Mouse (Mus musculus) heart, adult 9 months (tissue): Measurements from ENCODE around the gene Zfp54.
"Not testable (repeated sequence)": the region's sequence is repeated elsewhere in the genome, so short reads cannot be mapped to it uniquely, and the experiment has no call there.

Experiments used
- DNase-seq, 2 experiments: peaks; one replicate each; pipeline ENCODE4 v3.0.0; 2022; ENCODE audit warnings: low spot score in 2 of 2

Gene Zfp54

GRCm38 (mm10) chr17:21422664-21423599 is at the start of gene Zfp54:
Gene Zfp54 (plus strand): TSS chr17:21423227.
- DNase-seq, result peak; percentile 62 to 75

- DNase-seq, result no peak
These were observed 47.7 kb upstream of the Zfp54 start for GRCm38 (mm10) chr17:21375311-21375710.

- DNase-seq, result peak; percentile 71 to 73
These were observed 39.5 kb upstream of the Zfp54 start, which contains the start of gene Zfp677 for GRCm38 (mm10) chr17:21383391-21384056. Gene Zfp677 (plus strand): TSS chr17:21383748.

GRCm38 (mm10) chr17:21384057-21384411 is 39.0 kb upstream of the Zfp54 start:
- peak in 1 of 2 experiments; percentile 0 for DNase-seq

DNA sequence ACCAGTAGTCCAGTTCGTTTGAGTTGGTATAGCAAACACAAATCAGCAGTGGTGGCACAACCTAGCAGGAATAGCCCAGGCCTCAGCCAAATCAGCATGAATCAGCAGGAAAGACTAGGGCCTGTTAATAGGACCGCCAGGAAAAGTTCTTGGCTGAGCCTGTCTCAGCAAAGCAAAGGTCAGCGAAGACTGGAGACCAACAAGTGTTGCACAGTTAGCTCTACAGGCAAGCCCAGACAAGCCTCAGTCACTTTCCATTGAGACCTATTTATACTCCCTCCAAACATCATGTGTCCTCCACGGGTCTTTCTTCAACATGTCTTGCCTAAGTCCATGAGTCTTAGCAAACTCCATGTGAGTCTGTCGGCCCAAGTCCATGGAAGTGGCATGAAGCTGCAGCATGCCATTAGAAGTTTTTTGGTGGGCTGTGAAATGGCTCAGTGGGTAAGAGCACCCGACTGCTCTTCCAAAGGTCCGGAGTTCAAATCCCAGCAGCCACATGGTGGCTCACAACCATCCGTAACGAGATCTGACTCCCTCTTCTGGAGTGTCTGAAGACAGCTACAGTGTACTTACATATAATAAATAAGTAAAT is 15.9 kb downstream of the Zfp54 start:
- DNase-seq, result not testable (repeated sequence)

DNA sequence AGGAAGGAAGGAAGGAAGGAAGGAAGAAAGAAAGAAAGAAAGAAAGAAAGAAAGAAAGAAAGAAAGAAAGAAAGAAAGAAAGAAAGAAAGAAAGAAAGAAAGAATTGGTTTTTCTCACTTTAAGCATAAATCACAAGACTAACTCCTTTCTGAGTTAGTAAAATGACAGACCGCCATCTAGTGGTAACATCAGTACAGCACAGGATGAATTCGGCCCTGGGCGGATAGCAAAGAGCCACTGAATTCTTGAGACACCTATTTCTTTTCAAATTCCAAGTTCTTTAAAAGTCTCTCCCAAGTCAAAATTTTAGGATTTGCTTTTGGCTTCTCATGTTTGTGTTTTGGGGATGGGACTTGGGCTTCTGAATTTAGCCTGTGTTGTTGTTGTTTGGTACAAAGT is 26.6 kb downstream of the Zfp54 start:
- peak; percentile 50 to 82 for DNase-seq

DNA sequence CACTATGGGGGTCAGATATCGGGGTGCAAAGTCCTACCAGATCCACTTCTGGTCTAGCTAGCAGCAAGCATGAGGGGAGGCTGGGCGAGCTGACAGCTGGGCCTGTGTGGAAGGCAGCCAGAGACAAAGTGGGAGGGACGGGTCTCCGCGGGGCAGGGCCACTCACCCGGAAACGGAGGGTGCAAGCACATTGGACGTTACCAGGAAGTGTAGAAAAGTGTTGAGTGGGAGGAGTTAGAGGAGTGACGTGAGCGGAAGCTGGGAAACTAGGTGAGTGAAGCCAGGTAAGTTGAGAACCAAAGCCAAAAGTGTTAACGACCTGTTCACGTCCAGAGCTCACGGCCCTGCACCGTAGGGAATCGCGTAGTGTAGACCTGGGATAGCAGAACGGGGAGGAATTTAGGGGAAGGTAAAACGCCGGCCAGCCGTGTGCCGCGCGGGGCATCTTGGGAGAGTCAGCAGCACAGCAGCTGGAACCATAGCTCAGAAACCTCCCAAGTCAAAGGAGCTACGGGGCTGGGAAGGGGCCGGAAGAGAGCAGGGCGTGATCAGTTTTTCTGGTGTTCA is 27.2 kb downstream of the Zfp54 start, which contains the start of gene Zfp51:
Zfp51 (plus strand) TSS at position 237 of the 567 bp plus-strand sequence.
- peak; percentile 94 to 96 for DNase-seq

DNA sequence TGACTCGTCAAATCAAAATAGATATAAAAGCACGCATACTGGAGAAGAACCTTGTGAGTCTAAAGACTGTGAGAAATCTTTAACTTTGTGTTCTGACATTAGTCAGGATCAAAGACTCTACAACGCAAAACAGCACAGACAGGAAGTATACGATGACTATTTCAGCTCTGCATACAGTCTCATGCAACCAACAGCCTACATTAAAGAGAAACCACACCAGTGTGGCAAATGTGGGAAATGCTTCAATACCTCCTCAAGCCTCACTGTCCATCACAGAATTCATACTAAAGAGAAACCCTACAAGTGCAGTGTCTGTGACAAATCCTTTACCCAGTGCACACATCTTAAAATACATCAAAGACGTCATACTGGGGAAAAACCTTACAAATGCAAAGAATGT is 40.5 kb downstream of the Zfp54 start:
- DNase-seq, result no peak

- DNase-seq, result no peak
These were observed 49.1 kb downstream of the Zfp54 start for GRCm38 (mm10) chr17:21472032-21472652.

- no peak for DNase-seq
These were observed 49.8 kb downstream of the Zfp54 start for GRCm38 (mm10) chr17:21472653-21473307.

DNA sequence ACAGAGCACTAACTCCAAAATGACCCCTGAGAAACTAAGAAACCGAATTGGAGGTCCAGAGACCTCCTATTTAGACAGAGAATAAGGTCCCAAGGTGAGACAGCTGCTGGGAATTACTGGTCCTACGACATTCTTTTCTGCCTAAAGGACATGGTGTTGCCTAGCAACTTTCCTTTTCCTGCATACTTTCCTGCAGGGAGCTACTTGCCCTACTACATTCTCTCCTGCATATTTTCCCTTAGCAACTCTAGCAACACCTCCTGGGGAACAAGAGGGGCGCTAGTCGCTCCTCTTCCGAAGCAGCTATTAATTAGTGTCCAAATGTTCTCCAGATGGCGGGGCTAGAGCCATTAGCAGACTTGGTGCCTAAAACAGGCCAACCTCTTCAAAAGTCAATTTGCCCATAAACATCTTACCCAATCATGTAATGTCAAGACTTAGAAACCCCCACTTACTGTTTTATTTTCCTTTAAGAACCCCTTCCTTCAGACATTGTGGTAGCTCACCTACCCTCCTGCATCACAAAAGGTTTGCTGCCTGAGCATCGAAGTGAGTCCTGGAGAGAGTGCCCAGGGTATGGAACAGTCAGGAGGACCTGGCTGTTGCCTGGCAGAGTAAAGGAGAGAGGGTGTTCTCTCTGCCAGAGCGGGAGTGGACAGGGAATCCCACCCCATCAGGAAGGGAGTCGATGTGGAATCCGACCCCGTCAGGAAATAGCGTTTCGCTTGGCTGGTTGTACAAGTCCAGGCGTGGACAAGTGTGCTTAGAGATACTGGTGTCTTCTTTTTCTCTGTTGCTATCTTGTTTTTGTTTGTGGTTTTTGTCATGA is 50.5 kb downstream of the Zfp54 start:
- peak; percentile 4 to 9 for DNase-seq

GRCm38 (mm10) chr17:21474729-21475128 is 51.7 kb downstream of the Zfp54 start:
- peak; percentile 38 to 48 for DNase-seq

GRCm38 (mm10) chr17:21475290-21475689 is 52.3 kb downstream of the Zfp54 start:
- not testable (repeated sequence) for DNase-seq

DNA sequence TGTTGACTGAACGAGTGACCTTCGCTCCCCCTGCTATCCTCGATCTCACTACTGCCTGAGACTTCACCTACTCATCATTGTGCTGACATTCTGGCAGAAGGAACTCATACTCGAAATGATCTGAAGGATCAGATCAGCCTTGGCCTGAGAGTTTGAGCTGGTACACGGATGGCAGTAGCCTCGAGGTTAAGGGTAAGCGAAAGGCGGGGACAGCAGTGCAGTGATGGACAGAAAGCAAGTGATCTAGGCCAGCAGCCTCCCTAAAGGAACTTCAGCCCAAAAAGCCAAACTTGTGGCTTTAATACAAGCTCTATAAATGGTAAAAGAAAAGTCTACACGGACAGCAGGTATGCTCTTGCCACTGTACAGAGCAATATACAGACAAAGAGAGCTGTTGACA is 53.3 kb downstream of the Zfp54 start:
- DNase-seq, result not testable (repeated sequence)

GRCm38 (mm10) chr17:21478103-21478777 is 55.2 kb downstream of the Zfp54 start:
- DNase-seq, result not testable (repeated sequence)
